16 mouse cellular contexts compared by ENCODE assay signal in the genomic region with DNA sequence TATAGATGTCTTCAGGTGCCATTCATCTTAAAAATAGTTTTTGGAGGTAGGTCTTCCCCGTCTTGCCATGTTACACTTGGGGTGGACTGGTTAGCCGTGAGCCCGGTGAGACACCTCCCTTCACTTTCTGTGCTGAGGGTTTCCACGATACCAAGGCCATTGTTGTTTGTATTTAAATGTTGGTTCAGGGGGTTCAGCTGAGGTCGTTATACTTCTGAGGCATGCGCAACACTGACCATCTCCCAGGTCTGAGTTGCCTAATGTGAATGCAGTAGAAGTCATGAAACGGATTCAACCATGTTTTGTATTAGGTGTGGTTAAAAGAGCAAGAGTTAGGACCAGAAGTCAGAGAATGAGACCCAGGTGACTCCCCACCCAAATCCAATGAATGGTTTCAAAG.
"Had no signal": no experiment of that assay in that cellular context is flagged by ENCODE, and none has a peak within 500 bp of the region (broad histone marks: within the 10 kb centered on the region; RNA-seq: fewer than 3 reads in every experiment).

No protein-coding gene starts in this region.

- H3K9me3 ChIP-seq: neural tube, embryonic 13.5 days; neural tube, embryonic 15.5 days; stomach, embryonic 15.5 days had no signal

- H3K4me2 ChIP-seq: neural tube, embryonic 13.5 days; neural tube, embryonic 15.5 days; stomach, embryonic 15.5 days had no signal

- H3K4me3 ChIP-seq: neural tube, embryonic 13.5 days; neural tube, embryonic 15.5 days; stomach, embryonic 15.5 days had no signal

- H3K36me3 ChIP-seq: neural tube, embryonic 13.5 days; neural tube, embryonic 15.5 days; stomach, embryonic 15.5 days had no signal

- H3K9ac ChIP-seq: neural tube, embryonic 13.5 days; neural tube, embryonic 15.5 days; stomach, embryonic 15.5 days had no signal

- H3K27me3 ChIP-seq: neural tube, embryonic 15.5 days; stomach, embryonic 15.5 days had no signal

- H3K27ac ChIP-seq: neural tube, embryonic 13.5 days; neural tube, embryonic 15.5 days; stomach, embryonic 15.5 days; stomach, postnatal 0 days had no signal

- DNase-seq: retina, postnatal 1 day; right cerebral cortex, adult 18-20 months; right cerebral cortex, postnatal 14 days; right cerebral cortex, postnatal 25 days; right cerebral cortex, postnatal 4 days; spleen, adult 18-20 months; thymus, adult 18-20 months; thymus, adult 2 months; thymus, postnatal 14 days; thymus, postnatal 25 days; thymus, postnatal 36 days; thymus, postnatal 4 days had no signal
